Mouse (Mus musculus) intestine, embryonic 16.5 days (tissue): ENCODE data around the gene Casz1. TPM values are rescaled to one million over a fixed set of nuclear protein-coding genes. Genes with fewer than 3 reads are reported as not detected.

ENCODE experiments used
- ATAC-seq: fragments of 200-750 bp; cut with Nextera tagmentation; 2 replicates; pipeline ENCODE4 v1.8.0; 2017; ENCODE audit warnings: moderate TSS enrichment, moderate library complexity
- H3K27ac ChIP-seq: fragments of 300-500 bp; sonication (generic); 2 replicates; pipeline ENCODE4 v1.5.1; 2014; ENCODE audit warnings: mild to moderate bottlenecking, low read length
- H3K27me3 ChIP-seq: fragments of 300-500 bp; sonication (generic); replicated peaks from 2 replicates; pipeline ENCODE4 v1.6.1; 2014; ENCODE audit warnings: low read length, control low read depth, mixed read lengths; ENCODE audit not compliant: control insufficient read depth, insufficient read depth
- H3K36me3 ChIP-seq: fragments of 300-500 bp; sonication (generic); 2 replicates; pipeline ENCODE4 v1.6.1; 2014; ENCODE audit warnings: low read length, control low read depth; ENCODE audit not compliant: control insufficient read depth, insufficient read depth
- H3K4me1 ChIP-seq: fragments of 300-500 bp; sonication (generic); 2 replicates; pipeline ENCODE4 v1.6.1; 2014; ENCODE audit warnings: low read length, control low read depth, mixed read lengths; ENCODE audit not compliant: control insufficient read depth, insufficient read depth
- H3K4me2 ChIP-seq: fragments of 300-500 bp; sonication (generic); 2 replicates; pipeline ENCODE4 v1.6.1; 2014; ENCODE audit warnings: low read depth, low read length, control low read depth
- H3K4me3 ChIP-seq: fragments of 300-500 bp; sonication (generic); 2 replicates; pipeline ENCODE4 v1.5.1; 2014; ENCODE audit warnings: mild to moderate bottlenecking, low read length
- H3K9ac ChIP-seq: fragments of 300-500 bp; sonication (generic); 2 replicates; pipeline ENCODE4 v1.6.1; 2014; ENCODE audit warnings: low read depth, low read length
- H3K9me3 ChIP-seq: fragments of 300-500 bp; sonication (generic); 2 replicates; pipeline ENCODE4 v1.6.1; 2016; ENCODE audit warnings: low read length, control low read depth; ENCODE audit not compliant: control insufficient read depth
- WGBS: fragments of 180-500 bp; shearing (Covaris S2); extraction: QIAGEN DNeasy Blood & Tissue Kit; methylation state at CpG from one replicate; pipeline ENCODE4 v1.1.7; 2014; 5-methylcytosine and 5-hydroxymethylcytosine counted together
- polyA plus RNA-seq: library from polyadenylated mRNA; unstranded; fragments of >200 nt; fragmentation: Nextera tagmentation; extraction: Ambion mirVana; gene quantifications from 2 replicates; pipeline ENCODE4 v1.2.1, GENCODE M21; 2015

Gene Casz1
- polyA plus RNA-seq, 1 experiment from 2014 or later = 5.9 TPM

DNA sequence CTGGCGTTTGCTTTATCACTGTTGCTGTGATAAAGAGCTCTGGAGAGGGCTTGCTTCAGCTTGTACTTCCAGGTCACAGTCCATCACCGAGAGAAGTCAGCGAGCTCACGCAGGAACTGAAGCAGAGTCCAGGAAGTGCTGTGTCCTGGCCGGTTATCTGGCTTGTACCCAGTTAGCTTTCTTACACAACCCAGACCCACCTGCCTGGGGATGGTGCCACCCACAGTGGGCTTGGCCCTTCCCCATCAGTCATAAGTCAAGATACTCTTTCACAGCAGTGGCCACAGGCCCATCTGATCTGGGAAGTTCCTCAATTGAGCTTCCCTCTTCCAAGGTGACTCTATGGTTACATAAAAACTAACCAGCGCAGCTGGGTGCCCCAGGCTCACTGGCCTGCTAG, 31.6 kb upstream of the Casz1 start:
- H3K27me3 ChIP-seq = peaks cover 32% of the 10 kb centered on the region
- H3K9me3 ChIP-seq = no peaks in the 10 kb centered on the region
- no peak overlapping the region for H3K27ac ChIP-seq
- ATAC-seq = peak; percentile 68
- H3K4me1 ChIP-seq = 0 out of 2 replicates have a peak, but pooled peaks cover 4% of the 10 kb centered on the region
- H3K36me3 ChIP-seq = no peaks in the 10 kb centered on the region
- 57% methylated on average over 6 of the region's 6 CpGs for WGBS
- no peak overlapping the region for H3K9ac ChIP-seq
- no peak overlapping the region for H3K4me2 ChIP-seq
- H3K4me3 ChIP-seq = no peak overlapping the region

DNA sequence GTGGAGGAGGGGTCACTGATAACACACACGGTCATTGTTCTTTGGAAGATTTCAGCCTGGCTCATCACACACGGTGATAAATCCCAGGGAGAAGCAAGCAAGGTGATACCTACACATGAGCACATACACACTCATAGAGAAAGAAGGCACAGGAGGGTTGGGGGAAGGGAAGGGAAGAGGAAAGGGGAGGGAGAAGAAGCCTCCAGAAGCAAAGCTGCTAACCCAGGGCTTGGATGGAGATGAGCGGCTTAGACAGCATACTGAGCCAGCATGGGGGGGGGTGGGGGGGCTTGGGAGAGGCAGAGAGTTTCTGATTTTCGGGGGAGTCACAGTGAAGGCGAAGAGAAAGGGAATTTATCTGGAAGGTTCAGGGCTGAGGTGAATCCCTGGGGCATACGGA, 30.2 kb upstream of the Casz1 start:
- H3K4me1 ChIP-seq = 0 out of 2 replicates have a peak, but pooled peaks cover 4% of the 10 kb centered on the region
- H3K9me3 ChIP-seq = no peaks in the 10 kb centered on the region
- ATAC-seq = no peak
- WGBS = 76% methylated on average over 6 of the region's 6 CpGs
- no peaks in the 10 kb centered on the region for H3K36me3 ChIP-seq
- peaks cover 39% of the 10 kb centered on the region for H3K27me3 ChIP-seq
- no peak overlapping the region for H3K4me3 ChIP-seq
- H3K27ac ChIP-seq = no peak overlapping the region
- no peak overlapping the region for H3K4me2 ChIP-seq
- H3K9ac ChIP-seq = no peak overlapping the region

DNA sequence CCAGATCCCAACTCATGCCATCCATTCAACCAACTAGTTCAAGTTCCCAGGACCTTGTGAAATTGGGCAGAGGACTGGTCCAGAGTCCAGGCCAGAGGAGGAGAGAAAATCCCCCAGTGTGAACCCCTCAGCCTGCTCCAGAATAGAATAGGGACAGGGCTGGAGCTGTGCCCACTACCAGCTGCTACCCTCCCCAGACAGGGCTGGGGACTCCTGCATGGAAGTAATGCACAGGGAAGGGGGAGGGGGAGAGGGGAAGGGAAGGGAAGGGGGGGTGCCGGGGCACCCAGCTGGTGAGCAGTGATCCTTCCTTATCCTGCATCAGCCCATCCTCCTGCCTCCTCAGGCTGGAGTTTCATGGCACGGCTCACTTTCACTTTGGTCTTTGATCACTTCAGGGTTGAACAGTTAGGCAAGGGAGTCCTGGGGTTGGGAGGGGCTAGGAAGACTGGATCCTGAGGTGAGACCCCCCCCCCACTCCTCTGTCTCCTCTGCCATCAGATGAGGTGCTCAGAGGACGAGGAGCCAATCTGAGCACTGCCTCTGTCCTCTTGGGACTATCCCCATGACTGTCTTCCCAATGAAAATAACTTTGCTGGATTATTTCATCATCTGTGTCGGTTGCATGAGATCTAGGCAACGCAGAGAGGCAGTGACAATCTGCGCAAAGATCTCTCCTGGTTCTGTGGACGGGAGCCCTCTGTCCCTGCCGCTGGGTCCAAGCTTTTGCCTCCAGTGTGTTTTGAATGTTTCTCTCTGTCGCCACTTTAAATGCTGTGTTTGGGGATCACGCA, 28.6 kb upstream of the Casz1 start:
- H3K9me3 ChIP-seq = no peaks in the 10 kb centered on the region
- H3K27me3 ChIP-seq = peaks cover 46% of the 10 kb centered on the region
- H3K4me3 ChIP-seq = no peak overlapping the region
- H3K4me1 ChIP-seq = 0 out of 2 replicates have a peak, but pooled peaks cover 1% of the 10 kb centered on the region
- no peak overlapping the region for H3K9ac ChIP-seq
- no peak for ATAC-seq
- WGBS = 67% methylated on average over 10 of the region's 10 CpGs
- no peaks in the 10 kb centered on the region for H3K36me3 ChIP-seq
- no peak overlapping the region for H3K27ac ChIP-seq
- H3K4me2 ChIP-seq = no peak overlapping the region

DNA sequence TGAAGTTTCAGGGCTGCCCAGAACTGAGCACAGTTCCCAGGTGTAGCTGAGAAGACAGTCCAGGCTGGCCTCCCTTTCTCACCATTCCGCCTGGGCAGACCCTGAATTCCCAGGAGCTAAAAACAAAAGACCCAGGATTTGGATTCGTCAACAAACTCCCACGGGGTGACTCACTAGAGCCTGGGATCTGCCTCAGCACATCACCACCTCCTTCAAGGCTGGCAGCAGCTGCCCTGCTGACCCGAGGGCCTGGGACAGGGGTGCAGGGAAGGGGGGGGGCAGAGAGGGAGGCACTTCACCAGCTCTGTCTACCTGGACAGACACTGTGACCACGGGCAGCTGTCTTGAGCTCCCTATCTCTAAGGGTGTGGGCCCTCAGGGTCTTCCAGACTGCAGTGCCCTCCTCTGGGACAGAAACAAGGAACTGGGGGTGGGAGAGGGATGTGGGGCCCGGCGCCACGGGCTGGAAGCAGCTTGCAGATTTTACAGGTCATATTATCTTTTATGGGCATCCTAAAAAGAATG, 24.1 kb upstream of the Casz1 start:
- Histone ChIP-seq H3K36me3 (no peaks in the 10 kb centered on the region), H3K4me1 (no peaks in the 10 kb centered on the region), H3K27me3 (peaks cover 36% of the 10 kb centered on the region; the same call in 1 of the 2 replicates), H3K9me3 (no peaks in the 10 kb centered on the region), H3K9ac (no peak overlapping the region), H3K4me2 (no peak overlapping the region), H3K27ac (no peak overlapping the region), H3K4me3 (no peak overlapping the region)
- WGBS = 46% methylated on average over 8 of the region's 8 CpGs
- ATAC-seq = no peak

DNA sequence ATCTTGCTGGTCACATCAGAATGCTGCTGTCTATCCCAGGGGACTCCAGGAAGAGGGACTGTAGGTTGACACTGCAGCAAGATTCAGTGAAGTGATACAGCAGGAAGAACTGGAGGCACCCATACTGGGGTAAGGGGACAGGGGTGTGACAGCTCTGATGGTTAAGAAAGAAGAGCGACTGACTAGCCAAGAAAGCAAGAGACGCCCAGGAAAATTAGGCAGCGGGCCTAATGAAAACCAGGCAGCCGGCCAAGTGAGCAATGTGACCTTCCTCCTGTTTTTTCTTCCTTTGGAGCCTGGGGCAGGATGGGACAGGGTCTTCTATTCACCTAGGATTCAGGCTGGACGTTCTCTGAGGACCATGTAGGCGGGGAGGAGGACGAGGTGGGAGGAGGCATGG, 22.7 kb upstream of the Casz1 start:
- Histone ChIP-seq H3K27me3 (peaks cover 29% of the 10 kb centered on the region; the same call in 1 of the 2 replicates), H3K4me2 (no peak overlapping the region), H3K36me3 (no peaks in the 10 kb centered on the region), H3K9me3 (no peaks in the 10 kb centered on the region), H3K4me3 (no peak overlapping the region), H3K4me1 (no peaks in the 10 kb centered on the region; the same call in 1 of the 2 replicates), H3K9ac (no peak overlapping the region), H3K27ac (no peak overlapping the region)
- ATAC-seq = no peak
- 78% methylated on average over 7 of the region's 7 CpGs for WGBS

DNA sequence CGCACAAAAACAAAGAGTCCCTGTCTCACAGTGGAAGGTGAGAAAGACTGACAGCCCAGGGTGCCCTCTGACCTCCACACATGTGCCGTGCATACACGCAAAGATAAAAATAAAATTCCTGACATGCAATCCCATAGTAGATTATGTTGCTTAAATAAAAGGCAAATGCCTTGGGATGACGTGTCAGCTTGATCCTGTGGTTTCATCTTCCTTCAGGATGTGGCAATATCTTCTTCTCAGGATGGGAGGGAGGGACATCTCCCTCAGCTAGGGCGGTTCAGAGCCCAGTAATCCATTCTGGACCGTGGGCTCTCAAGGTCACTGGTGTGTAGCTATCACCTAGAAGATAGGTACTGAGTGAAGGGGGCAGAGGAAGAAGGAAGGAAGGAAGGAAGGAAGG, 21.3 kb upstream of the Casz1 start:
- Histone ChIP-seq H3K27ac (no peak overlapping the region), H3K9me3 (no peaks in the 10 kb centered on the region), H3K4me3 (no peak overlapping the region), H3K36me3 (no peaks in the 10 kb centered on the region), H3K4me1 (no peaks in the 10 kb centered on the region; the same call in 1 of the 2 replicates), H3K4me2 (no peak overlapping the region), H3K9ac (no peak overlapping the region), H3K27me3 (peaks cover 36% of the 10 kb centered on the region; the same call in 1 of the 2 replicates)
- no peak for ATAC-seq
- WGBS = 81% methylated on average over 6 of the region's 6 CpGs

DNA sequence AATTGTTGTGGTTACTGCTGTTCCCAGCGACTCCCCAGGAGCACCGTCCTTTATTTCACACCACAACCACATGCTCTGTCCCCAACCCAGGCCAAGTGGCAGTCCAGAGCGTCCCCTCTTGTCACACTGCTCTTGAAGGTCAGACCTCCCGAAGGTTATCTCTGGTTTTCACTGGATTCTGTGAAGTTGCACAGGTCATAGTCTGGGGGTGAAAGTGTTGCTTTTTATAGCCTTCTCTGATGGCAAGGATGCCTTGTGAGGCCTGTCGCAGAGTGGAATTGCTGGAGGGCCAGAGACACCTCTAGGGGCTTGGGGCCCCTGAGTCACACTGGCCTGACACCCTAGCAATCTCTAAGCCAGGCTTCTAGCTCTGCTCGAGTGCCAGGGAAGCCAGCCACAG, 20.5 kb upstream of the Casz1 start:
- Histone ChIP-seq H3K4me1 (no peaks in the 10 kb centered on the region; the same call in 1 of the 2 replicates), H3K27me3 (peaks cover 34% of the 10 kb centered on the region; the same call in 1 of the 2 replicates), H3K4me2 (no peak overlapping the region), H3K9ac (no peak overlapping the region), H3K9me3 (no peaks in the 10 kb centered on the region), H3K4me3 (no peak overlapping the region), H3K27ac (no peak overlapping the region), H3K36me3 (no peaks in the 10 kb centered on the region)
- 60% methylated on average over 6 of the region's 6 CpGs for WGBS
- no peak for ATAC-seq

DNA sequence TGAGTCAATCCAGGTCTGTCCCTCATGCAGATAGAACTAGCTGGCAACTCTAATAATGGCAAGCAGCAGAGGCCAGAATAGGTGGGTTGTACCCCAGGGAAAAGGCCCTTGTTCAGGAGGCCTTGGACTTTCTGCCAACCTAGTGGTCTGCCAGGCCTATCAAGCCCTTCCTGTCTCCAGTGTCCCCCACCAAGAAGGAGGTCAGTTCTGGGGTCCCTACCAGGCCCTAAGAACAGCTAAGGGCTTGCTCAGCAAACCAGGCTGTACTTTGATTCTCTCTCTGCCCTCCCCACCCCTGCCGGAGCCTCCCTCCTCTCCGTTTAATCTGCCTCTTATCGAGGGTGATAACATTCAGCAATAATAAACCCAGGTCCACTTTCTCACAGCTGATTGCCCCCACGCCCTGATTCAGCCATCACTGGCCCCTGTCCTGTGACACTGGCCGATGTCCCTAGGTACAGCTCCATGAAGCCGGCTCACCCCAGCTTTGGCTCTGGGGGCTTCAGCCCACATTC, 19.1 kb upstream of the Casz1 start:
- H3K4me1 ChIP-seq = no peaks in the 10 kb centered on the region; the same call in 1 of the 2 replicates
- WGBS = 70% methylated on average over 6 of the region's 6 CpGs
- H3K36me3 ChIP-seq = no peaks in the 10 kb centered on the region
- no peaks in the 10 kb centered on the region for H3K9me3 ChIP-seq
- peak; percentile 77 for ATAC-seq
- no peak overlapping the region for H3K4me3 ChIP-seq
- H3K27ac ChIP-seq = no peak overlapping the region
- peaks cover 25% of the 10 kb centered on the region; the same call in 1 of the 2 replicates for H3K27me3 ChIP-seq
- H3K4me2 ChIP-seq = no peak overlapping the region
- no peak overlapping the region for H3K9ac ChIP-seq

DNA sequence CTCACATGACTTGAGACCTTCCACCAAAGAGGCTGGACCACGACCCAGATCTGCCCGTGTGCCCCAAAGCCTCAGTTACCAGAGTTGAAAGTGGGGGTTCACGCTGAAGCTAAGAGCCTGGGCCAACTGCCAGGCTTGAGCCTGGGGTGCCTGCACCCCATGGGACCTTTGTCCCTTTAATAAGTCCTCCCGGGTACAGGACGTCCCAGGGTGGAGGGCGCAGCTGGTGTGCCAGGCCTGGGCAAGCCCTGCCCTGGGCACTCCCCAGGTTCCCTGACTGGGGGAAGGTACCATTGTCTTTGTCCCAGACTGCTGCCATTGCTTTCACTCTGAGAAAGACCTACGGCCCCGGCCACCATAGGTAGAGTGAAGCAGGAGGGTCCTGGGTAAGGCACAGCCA, 18.2 kb upstream of the Casz1 start:
- ATAC-seq = no peak
- Histone ChIP-seq H3K9me3 (no peaks in the 10 kb centered on the region), H3K4me2 (no peak overlapping the region), H3K27ac (no peak overlapping the region), H3K4me3 (no peak overlapping the region), H3K36me3 (no peaks in the 10 kb centered on the region), H3K4me1 (no peaks in the 10 kb centered on the region; the same call in 1 of the 2 replicates), H3K27me3 (peaks cover 24% of the 10 kb centered on the region; the same call in 1 of the 2 replicates), H3K9ac (no peak overlapping the region)
- WGBS = 70% methylated on average over 8 of the region's 8 CpGs
